Mouse (Mus musculus): ENCODE results near the gene Entpd7. TPM values are rescaled to one million over a fixed set of nuclear protein-coding genes. Genes with fewer than 3 reads are reported as not detected.

Gene Entpd7
- polyA plus RNA-seq, 1 experiment: 23.3 TPM

DNA sequence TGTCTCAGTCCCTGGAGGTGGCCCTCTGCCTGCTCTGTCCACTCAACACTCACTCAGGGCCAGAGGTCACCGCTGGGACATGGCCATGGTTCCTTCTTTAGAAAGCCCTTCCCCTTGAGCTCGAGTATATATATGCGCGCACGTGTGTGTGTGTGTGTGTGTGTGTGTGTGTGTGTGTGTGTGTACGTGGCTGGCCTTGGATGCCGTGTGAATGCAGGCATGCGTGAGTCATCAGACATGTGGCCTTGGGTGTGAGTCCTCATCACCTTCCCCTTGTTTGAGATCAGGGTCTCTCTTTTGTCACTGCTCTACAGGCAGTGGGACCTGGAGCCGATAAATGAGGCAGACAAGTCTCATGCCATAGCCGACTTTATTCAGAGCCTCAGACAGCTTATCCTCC lies 34.0 kb downstream of the Entpd7 start:
- Histone ChIP-seq H3K36me3 (ENCODE audit: control insufficient read depth, insufficient read depth, low read length) (peaks cover 83% of the 10 kb centered on the region), H3K27ac (ENCODE audit: insufficient read depth, low read depth, low read length) (no peak overlapping the region), H3K4me3 (ENCODE audit: low read depth, low read length) (no peak overlapping the region), H3K27me3 (ENCODE audit: control insufficient read depth, insufficient read depth, low read length) (no peaks in the 10 kb centered on the region), H3K4me1 (ENCODE audit: control insufficient read depth, insufficient read depth, insufficient read length, low read length) (no peaks in the 10 kb centered on the region; the same call in 1 of the 2 replicates)
- TF ChIP-seq CTCF (IDR thresholded peaks at IDR 0.05; ENCODE audit: extremely low read depth, insufficient read length, insufficient replicate concordance, low read depth, low read length): no peak
- TF ChIP-seq POLR2A (IDR thresholded peaks at IDR 0.05; ENCODE audit: low read depth, low read length): no peak
- WGBS: 77% methylated on average over 10 of the region's 10 CpGs

DNA sequence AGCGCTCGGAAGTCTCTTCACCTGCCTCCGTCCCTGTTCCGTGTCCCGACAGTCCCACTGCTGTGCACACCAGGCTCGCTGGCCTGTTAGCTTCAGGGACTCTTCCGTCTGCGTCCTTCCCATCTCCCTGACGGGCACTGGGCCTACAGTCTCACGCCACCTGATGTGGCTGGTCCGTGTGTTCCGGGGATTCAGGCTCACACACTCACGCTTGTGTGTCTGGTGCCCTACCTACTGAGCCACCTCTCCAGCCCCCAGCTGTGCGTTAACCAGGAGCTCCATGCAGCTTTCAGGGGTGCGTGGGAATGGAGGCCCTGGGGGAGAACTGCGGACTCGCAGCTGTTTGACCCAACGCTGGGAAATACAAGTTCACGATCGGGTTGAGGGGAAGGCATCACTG lies 34.7 kb downstream of the Entpd7 start:
- no peaks in the 10 kb centered on the region; the same call in 1 of the 2 replicates for H3K4me1 ChIP-seq (ENCODE audit: control insufficient read depth, insufficient read depth, insufficient read length, low read length)
- peaks cover 86% of the 10 kb centered on the region for H3K36me3 ChIP-seq (ENCODE audit: control insufficient read depth, insufficient read depth, low read length)
- 95% methylated on average over 20 of the region's 20 CpGs for WGBS
- no peak for TF ChIP-seq CTCF (IDR thresholded peaks at IDR 0.05; ENCODE audit: extremely low read depth, insufficient read length, insufficient replicate concordance, low read depth, low read length)
- no peak for TF ChIP-seq POLR2A (IDR thresholded peaks at IDR 0.05; ENCODE audit: low read depth, low read length)
- no peak overlapping the region for H3K27ac ChIP-seq (ENCODE audit: insufficient read depth, low read depth, low read length)
- no peaks in the 10 kb centered on the region for H3K27me3 ChIP-seq (ENCODE audit: control insufficient read depth, insufficient read depth, low read length)
- no peak overlapping the region for H3K4me3 ChIP-seq (ENCODE audit: low read depth, low read length)

DNA sequence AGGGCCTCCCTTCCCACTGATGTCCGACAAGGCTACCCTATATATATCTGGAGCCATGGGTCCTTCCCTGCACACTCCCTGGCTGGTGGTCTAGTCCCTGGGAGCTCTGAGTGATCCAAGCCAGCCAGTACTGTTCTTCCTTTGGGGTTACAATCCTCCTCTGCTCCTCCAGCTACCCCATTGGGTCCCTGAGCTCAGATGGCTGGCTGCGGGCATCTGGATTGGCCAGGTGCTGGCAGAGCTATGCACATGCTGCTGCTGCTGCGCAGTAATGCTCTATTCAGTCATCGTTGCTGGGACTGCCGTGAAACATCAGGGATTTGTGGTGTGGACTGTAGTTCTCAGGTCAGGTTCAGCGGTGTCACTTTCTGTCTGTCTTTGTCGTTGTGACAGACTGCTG lies 35.3 kb downstream of the Entpd7 start:
- no peak overlapping the region for H3K27ac ChIP-seq (ENCODE audit: insufficient read depth, low read depth, low read length)
- TF ChIP-seq POLR2A (IDR thresholded peaks at IDR 0.05; ENCODE audit: low read depth, low read length) (no peak), CTCF (IDR thresholded peaks at IDR 0.05; ENCODE audit: extremely low read depth, insufficient read length, insufficient replicate concordance, low read depth, low read length) (no peak)
- H3K36me3 ChIP-seq (ENCODE audit: control insufficient read depth, insufficient read depth, low read length): peaks cover 88% of the 10 kb centered on the region
- H3K4me1 ChIP-seq (ENCODE audit: control insufficient read depth, insufficient read depth, insufficient read length, low read length): no peaks in the 10 kb centered on the region; the same call in 1 of the 2 replicates
- no peaks in the 10 kb centered on the region for H3K27me3 ChIP-seq (ENCODE audit: control insufficient read depth, insufficient read depth, low read length)
- H3K4me3 ChIP-seq (ENCODE audit: low read depth, low read length): no peak overlapping the region
- WGBS: 94% methylated on average over 7 of the region's 7 CpGs

- WGBS: 83% methylated on average over 15 of the region's 15 CpGs
- Histone ChIP-seq H3K27ac (ENCODE audit: insufficient read depth, low read depth, low read length) (no peak overlapping the region), H3K27me3 (ENCODE audit: control insufficient read depth, insufficient read depth, low read length) (no peaks in the 10 kb centered on the region), H3K4me1 (ENCODE audit: control insufficient read depth, insufficient read depth, insufficient read length, low read length) (no peaks in the 10 kb centered on the region; the same call in 1 of the 2 replicates), H3K36me3 (ENCODE audit: control insufficient read depth, insufficient read depth, low read length) (peaks cover 86% of the 10 kb centered on the region), H3K4me3 (ENCODE audit: low read depth, low read length) (no peak overlapping the region)
- TF ChIP-seq POLR2A (IDR thresholded peaks at IDR 0.05; ENCODE audit: low read depth, low read length) (no peak), CTCF (IDR thresholded peaks at IDR 0.05; ENCODE audit: extremely low read depth, insufficient read length, insufficient replicate concordance, low read depth, low read length) (no peak)
Observed at GRCm38 (mm10) chr19:43726510-43727146, 37.2 kb downstream of the Entpd7 start.

- Histone ChIP-seq H3K36me3 (ENCODE audit: control insufficient read depth, insufficient read depth, low read length) (peaks cover 77% of the 10 kb centered on the region), H3K27me3 (ENCODE audit: control insufficient read depth, insufficient read depth, low read length) (no peaks in the 10 kb centered on the region), H3K4me3 (ENCODE audit: low read depth, low read length) (peak overlapping the region; percentile 6; the same call in 1 of the 2 replicates), H3K27ac (ENCODE audit: insufficient read depth, low read depth, low read length) (no peak overlapping the region), H3K4me1 (ENCODE audit: control insufficient read depth, insufficient read depth, insufficient read length, low read length) (no peaks in the 10 kb centered on the region)
- TF ChIP-seq POLR2A (IDR thresholded peaks at IDR 0.05; ENCODE audit: low read depth, low read length): no peak
- no peak for TF ChIP-seq CTCF (IDR thresholded peaks at IDR 0.05; ENCODE audit: extremely low read depth, insufficient read length, insufficient replicate concordance, low read depth, low read length)
- 75% methylated on average over 22 of the region's 22 CpGs for WGBS
Observed at GRCm38 (mm10) chr19:43729296-43730036, 40.0 kb downstream of the Entpd7 start.

DNA sequence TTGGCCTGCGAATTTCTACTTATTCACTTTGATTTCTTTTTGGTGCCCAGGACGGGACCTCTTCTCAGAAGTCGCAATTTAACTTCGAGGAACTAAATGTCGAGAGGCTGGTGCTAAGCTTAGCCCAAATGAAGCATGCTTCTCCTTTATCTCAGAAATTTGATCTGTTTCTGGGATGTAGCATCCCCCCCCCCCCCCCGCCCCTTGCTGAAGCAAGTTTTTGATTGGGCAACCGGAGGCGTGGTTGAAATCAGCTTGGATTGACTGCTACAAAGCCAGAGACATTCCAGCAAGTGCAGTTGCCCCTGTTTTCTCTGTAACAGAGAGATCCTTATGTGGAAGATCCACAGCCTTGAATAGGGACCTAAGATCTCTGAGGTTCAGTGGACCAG lies 40.6 kb downstream of the Entpd7 start:
- Histone ChIP-seq H3K4me3 (ENCODE audit: low read depth, low read length) (0 out of 2 replicates have a peak overlapping the region, but pooled peaks have one; percentile 6), H3K27ac (ENCODE audit: insufficient read depth, low read depth, low read length) (no peak overlapping the region), H3K27me3 (ENCODE audit: control insufficient read depth, insufficient read depth, low read length) (no peaks in the 10 kb centered on the region), H3K4me1 (ENCODE audit: control insufficient read depth, insufficient read depth, insufficient read length, low read length) (no peaks in the 10 kb centered on the region), H3K36me3 (ENCODE audit: control insufficient read depth, insufficient read depth, low read length) (peaks cover 78% of the 10 kb centered on the region)
- 75% methylated on average over 8 of the region's 8 CpGs for WGBS
- no peak for TF ChIP-seq CTCF (IDR thresholded peaks at IDR 0.05; ENCODE audit: extremely low read depth, insufficient read length, insufficient replicate concordance, low read depth, low read length)
- no peak for TF ChIP-seq POLR2A (IDR thresholded peaks at IDR 0.05; ENCODE audit: low read depth, low read length)

DNA sequence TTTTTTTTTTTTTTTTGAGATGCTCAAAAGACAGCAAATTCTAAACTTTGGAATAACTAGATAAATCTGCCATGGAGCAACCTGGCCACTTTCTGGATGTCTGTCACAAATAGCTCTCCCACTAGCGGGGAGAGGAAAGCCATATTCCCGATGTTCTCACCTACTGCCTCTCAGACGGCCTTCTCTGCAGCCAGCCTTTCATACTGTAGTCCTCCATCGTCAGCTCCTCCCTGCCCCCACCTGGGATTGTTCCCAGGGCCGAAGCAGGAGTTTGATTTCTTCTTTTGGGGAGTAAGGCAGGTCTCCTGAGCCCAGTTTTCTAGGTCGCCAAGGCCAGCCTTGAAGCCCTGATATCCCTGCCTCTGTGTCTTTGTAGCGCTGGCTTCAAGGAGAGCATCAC lies 41.7 kb downstream of the Entpd7 start:
- 78% methylated on average over 7 of the region's 7 CpGs for WGBS
- no peak for TF ChIP-seq CTCF (IDR thresholded peaks at IDR 0.05; ENCODE audit: extremely low read depth, insufficient read length, insufficient replicate concordance, low read depth, low read length)
- TF ChIP-seq POLR2A (IDR thresholded peaks at IDR 0.05; ENCODE audit: low read depth, low read length): no peak
- H3K4me3 ChIP-seq (ENCODE audit: low read depth, low read length): no peak overlapping the region
- H3K4me1 ChIP-seq (ENCODE audit: control insufficient read depth, insufficient read depth, insufficient read length, low read length): no peaks in the 10 kb centered on the region
- no peak overlapping the region for H3K27ac ChIP-seq (ENCODE audit: insufficient read depth, low read depth, low read length)
- no peaks in the 10 kb centered on the region for H3K27me3 ChIP-seq (ENCODE audit: control insufficient read depth, insufficient read depth, low read length)
- H3K36me3 ChIP-seq (ENCODE audit: control insufficient read depth, insufficient read depth, low read length): peaks cover 75% of the 10 kb centered on the region

Measured in small intestine, adult 2 months (tissue).